Mouse (Mus musculus) spleen, adult 2 months (tissue): ENCODE results near the gene Iqgap1. TPM values are rescaled to one million over a fixed set of nuclear protein-coding genes. Genes with fewer than 3 reads are reported as not detected.
A peak's percentile ranks its signal among the peaks of the same experiment; 100 is the strongest.

Experiments used
- DNase-seq, 2 experiments: peaks; one replicate each; pipeline versions ENCODE4 v3.0.0 to v3.0.0-alpha.2; 2012 to 2021; ENCODE audit warnings: low spot score in 2 of 2, low read depth in 1 of 2
- H3K27ac ChIP-seq: fragments of 200-500 bp; 2 replicates; pipeline ENCODE4 v1.5.1; 2012; ENCODE audit warnings: low read length, inconsistent platforms; ENCODE audit not compliant: insufficient read depth
- H3K27me3 ChIP-seq: fragments of 200-500 bp; 2 replicates; pipeline ENCODE4 v1.6.1; 2012; ENCODE audit warnings: mild to moderate bottlenecking, moderate library complexity, low read length, inconsistent platforms; ENCODE audit not compliant: control insufficient read depth, insufficient read depth
- H3K36me3 ChIP-seq: fragments of 200-500 bp; 2 replicates; pipeline ENCODE4 v1.6.1; 2012; ENCODE audit warnings: mild to moderate bottlenecking, low read length, inconsistent platforms; ENCODE audit not compliant: control insufficient read depth, insufficient read depth
- H3K4me1 ChIP-seq: fragments of 200-500 bp; 2 replicates; pipeline ENCODE4 v1.6.1; 2011; ENCODE audit warnings: inconsistent platforms; ENCODE audit not compliant: control insufficient read depth, insufficient read depth, insufficient read length
- H3K4me3 ChIP-seq: fragments of 200-500 bp; 2 replicates; pipeline ENCODE4 v1.5.1; 2011; ENCODE audit warnings: mild to moderate bottlenecking, inconsistent platforms; ENCODE audit not compliant: insufficient read depth, insufficient read length; ENCODE audit errors: extremely low read depth
- CTCF ChIP-seq: fragments of 200-500 bp; IDR thresholded peaks from 2 replicates; pipeline ENCODE4 v1.5.1; 2011; ENCODE audit warnings: mild to moderate bottlenecking, inconsistent platforms; ENCODE audit not compliant: insufficient read depth, insufficient read length, insufficient replicate concordance; ENCODE audit errors: extremely low read depth
- POLR2A ChIP-seq: fragments of 200-500 bp; IDR thresholded peaks from 2 replicates; pipeline ENCODE4 v1.6.1; 2011; ENCODE audit warnings: low read depth, low read length, inconsistent platforms
- WGBS: fragments of 180-500 bp; shearing (Covaris S2); methylation state at CpG from one replicate; pipeline ENCODE4 v1.1.7; 2018; 5-methylcytosine and 5-hydroxymethylcytosine counted together
- polyA plus RNA-seq: library from polyadenylated mRNA; depleted of rRNA; stranded (reverse); fragments of >200 nt; gene quantifications from 2 replicates; pipeline ENCODE4 v1.2.3, GENCODE M21; 2012

Iqgap1 gene
- polyA plus RNA-seq, 1 experiment = 55.9 TPM

GRCm38 (mm10) chr7:80853218-80853617 is 27.4 kb upstream of the Iqgap1 start:
- Histone ChIP-seq H3K4me1 (peaks cover 2% of the 10 kb centered on the region; the same call in 1 of the 2 replicates), H3K36me3 (no peaks in the 10 kb centered on the region), H3K27me3 (no peaks in the 10 kb centered on the region), H3K4me3 (no peak overlapping the region), H3K27ac (no peak overlapping the region)
- 98% methylated on average over 3 of the region's 3 CpGs for WGBS
- no peak for DNase-seq
- TF ChIP-seq CTCF (no peak), POLR2A (no peak)

GRCm38 (mm10) chr7:80850520-80850919 is 24.7 kb upstream of the Iqgap1 start:
- DNase-seq = no peak
- Histone ChIP-seq H3K4me1 (no peaks in the 10 kb centered on the region), H3K27me3 (no peaks in the 10 kb centered on the region), H3K27ac (no peak overlapping the region), H3K36me3 (no peaks in the 10 kb centered on the region), H3K4me3 (no peak overlapping the region)
- TF ChIP-seq POLR2A (no peak), CTCF (no peak)
- 71% methylated on average over 5 of the region's 5 CpGs for WGBS

- H3K27me3 ChIP-seq = no peaks in the 10 kb centered on the region
- DNase-seq = peak in 1 of 2 experiments; percentile 48
- WGBS = 25% methylated on average over 4 of the region's 4 CpGs
- TF ChIP-seq CTCF (peak; percentile 83; the same call in 1 of the 2 replicates), POLR2A (no peak)
- H3K4me3 ChIP-seq = no peak overlapping the region
- no peak overlapping the region for H3K27ac ChIP-seq
- no peaks in the 10 kb centered on the region for H3K4me1 ChIP-seq
- no peaks in the 10 kb centered on the region for H3K36me3 ChIP-seq
Observed at GRCm38 (mm10) chr7:80849710-80850109, 23.9 kb upstream of the Iqgap1 start.

- Histone ChIP-seq H3K4me1 (no peaks in the 10 kb centered on the region), H3K27me3 (no peaks in the 10 kb centered on the region), H3K27ac (no peak overlapping the region), H3K4me3 (no peak overlapping the region), H3K36me3 (no peaks in the 10 kb centered on the region)
- WGBS = 74% methylated on average over 2 of the region's 2 CpGs
- DNase-seq = no peak
- TF ChIP-seq POLR2A = no peak
- no peak for TF ChIP-seq CTCF
Observed at GRCm38 (mm10) chr7:80849267-80849666, 23.5 kb upstream of the Iqgap1 start.

- no peak for TF ChIP-seq CTCF
- TF ChIP-seq POLR2A = no peak
- WGBS = 89% methylated on average over 5 of the region's 5 CpGs
Observed at GRCm38 (mm10) chr7:80846709-80847108, 20.9 kb upstream of the Iqgap1 start.

GRCm38 (mm10) chr7:80846280-80846678 is 20.5 kb upstream of the Iqgap1 start:
- peak overlapping the region; percentile 50; the same call in 1 of the 2 replicates for H3K27ac ChIP-seq

More at GRCm38 (mm10) chr7:80846709-80847108, 20.9 kb upstream of the Iqgap1 start:
- Histone ChIP-seq H3K4me3 (no peak overlapping the region), H3K4me1 (no peaks in the 10 kb centered on the region), H3K27me3 (no peaks in the 10 kb centered on the region), H3K27ac (no peak overlapping the region), H3K36me3 (no peaks in the 10 kb centered on the region)
- no peak for DNase-seq

GRCm38 (mm10) chr7:80845621-80846279 is 20.0 kb upstream of the Iqgap1 start:
- Histone ChIP-seq H3K27me3 (no peaks in the 10 kb centered on the region), H3K4me1 (no peaks in the 10 kb centered on the region), H3K4me3 (peak overlapping the region; percentile 31; the same call in 1 of the 2 replicates), H3K27ac (peak overlapping the region; percentile 50; the same call in 1 of the 2 replicates), H3K36me3 (no peaks in the 10 kb centered on the region)
- WGBS = 69% methylated on average over 15 of the region's 15 CpGs
- TF ChIP-seq POLR2A = no peak
- no peak for TF ChIP-seq CTCF
- DNase-seq = no peak

More at GRCm38 (mm10) chr7:80846280-80846678, 20.5 kb upstream of the Iqgap1 start:
- no peak for TF ChIP-seq POLR2A
- TF ChIP-seq CTCF = no peak
- Histone ChIP-seq H3K4me3 (peak overlapping the region; percentile 31; the same call in 1 of the 2 replicates), H3K4me1 (no peaks in the 10 kb centered on the region), H3K27me3 (no peaks in the 10 kb centered on the region), H3K36me3 (no peaks in the 10 kb centered on the region)
- 82% methylated on average over 10 of the region's 10 CpGs for WGBS
- DNase-seq = no peak
